Mouse (Mus musculus): ENCODE data around the gene Celf2.

The Celf2 gene

GRCm38 (mm10) chr2:6558303-6559254 lies 950.8 kb downstream of the Celf2 start:
- no peak for DNase-seq (ENCODE audit: low read depth in 2 of 2, low spot score in 2 of 2)

GRCm38 (mm10) chr2:6557749-6558148 lies 951.6 kb downstream of the Celf2 start:
- DNase-seq (ENCODE audit: low read depth in 2 of 2, low spot score in 2 of 2): no peak

- DNase-seq (ENCODE audit: low read depth in 2 of 2, low spot score in 2 of 2): no peak
These were observed 952.5 kb downstream of the Celf2 start for GRCm38 (mm10) chr2:6556913-6557312.

- DNase-seq (ENCODE audit: low read depth in 2 of 2, low spot score in 2 of 2): no peak
These were observed 955.7 kb downstream of the Celf2 start for GRCm38 (mm10) chr2:6553656-6554055.

GRCm38 (mm10) chr2:6549251-6549650 lies 960.1 kb downstream of the Celf2 start:
- no peak for DNase-seq (ENCODE audit: low read depth in 2 of 2, low spot score in 2 of 2)

- DNase-seq (ENCODE audit: low read depth in 2 of 2, low spot score in 2 of 2): no peak
These were observed 962.2 kb downstream of the Celf2 start for GRCm38 (mm10) chr2:6547139-6547664.

GRCm38 (mm10) chr2:6546462-6547138 lies 962.8 kb downstream of the Celf2 start:
- DNase-seq (ENCODE audit: low read depth in 2 of 2, low spot score in 2 of 2): no peak

- no peak for DNase-seq (ENCODE audit: low read depth in 2 of 2, low spot score in 2 of 2)
These were observed 964.0 kb downstream of the Celf2 start for GRCm38 (mm10) chr2:6545127-6545931.

GRCm38 (mm10) chr2:6543650-6544049 lies 965.7 kb downstream of the Celf2 start:
- DNase-seq (ENCODE audit: low read depth in 2 of 2, low spot score in 2 of 2): no peak

- no peak for DNase-seq (ENCODE audit: low read depth in 2 of 2, low spot score in 2 of 2)
These were observed 966.7 kb downstream of the Celf2 start for GRCm38 (mm10) chr2:6542556-6543180.

GRCm38 (mm10) chr2:6540825-6541224 lies 968.5 kb downstream of the Celf2 start:
- no peak for DNase-seq (ENCODE audit: low read depth in 2 of 2, low spot score in 2 of 2)

- DNase-seq (ENCODE audit: low read depth in 2 of 2, low spot score in 2 of 2): no peak
These were observed 969.3 kb downstream of the Celf2 start for GRCm38 (mm10) chr2:6540092-6540491.

GRCm38 (mm10) chr2:6538500-6538899 lies 970.9 kb downstream of the Celf2 start:
- DNase-seq (ENCODE audit: low read depth in 2 of 2, low spot score in 2 of 2): no peak

- DNase-seq (ENCODE audit: low read depth in 2 of 2, low spot score in 2 of 2): no peak
These were observed 971.3 kb downstream of the Celf2 start for GRCm38 (mm10) chr2:6538031-6538430.

GRCm38 (mm10) chr2:6537326-6537725 lies 972.0 kb downstream of the Celf2 start:
- DNase-seq (ENCODE audit: low read depth in 2 of 2, low spot score in 2 of 2): no peak

- DNase-seq (ENCODE audit: low read depth in 2 of 2, low spot score in 2 of 2): no peak
These were observed 973.0 kb downstream of the Celf2 start for GRCm38 (mm10) chr2:6536372-6536771.

GRCm38 (mm10) chr2:6532341-6532740 lies 977.0 kb downstream of the Celf2 start:
- no peak for DNase-seq (ENCODE audit: low read depth in 2 of 2, low spot score in 2 of 2)

GRCm38 (mm10) chr2:6528076-6528475 lies 981.3 kb downstream of the Celf2 start:
- DNase-seq (ENCODE audit: low read depth in 2 of 2, low spot score in 2 of 2): no peak

- DNase-seq (ENCODE audit: low read depth in 2 of 2, low spot score in 2 of 2): no peak
These were observed 982.5 kb downstream of the Celf2 start for GRCm38 (mm10) chr2:6526825-6527224.

GRCm38 (mm10) chr2:6526311-6526710 lies 983.1 kb downstream of the Celf2 start:
- DNase-seq (ENCODE audit: low read depth in 2 of 2, low spot score in 2 of 2): no peak

GRCm38 (mm10) chr2:6523924-6524300 lies 985.5 kb downstream of the Celf2 start:
- no peak for DNase-seq (ENCODE audit: low read depth in 2 of 2, low spot score in 2 of 2)
